Mouse (Mus musculus) midbrain, postnatal 0 days (tissue): Measurements from ENCODE around the gene Klhl33. TPM values are rescaled to one million over a fixed set of nuclear protein-coding genes. Genes with fewer than 3 reads are reported as not detected.
"Not testable (repeated sequence)": the region's sequence is repeated elsewhere in the genome, so short reads cannot be mapped to it uniquely, and the experiment has no call there.

Source experiments
- ATAC-seq: fragments of 200-750 bp; cut with Nextera tagmentation; 2 replicates; pipeline ENCODE4 v1.8.0; 2017; ENCODE audit warnings: moderate number of reproducible peaks, mild to moderate bottlenecking, moderate TSS enrichment, moderate library complexity; ENCODE audit not compliant: low FRiP score
- DNase-seq: peaks from one replicate; pipeline ENCODE4 v3.0.0-alpha.2; 2015; ENCODE audit warnings: low spot score
- H3K27ac ChIP-seq: fragments of 300-500 bp; sonication (generic); 2 replicates; pipeline ENCODE4 v1.5.1; 2014; ENCODE audit warnings: low read depth, mild to moderate bottlenecking, low read length, mixed read lengths
- H3K27me3 ChIP-seq: fragments of 300-500 bp; sonication (generic); 2 replicates; pipeline ENCODE4 v1.6.1; 2014; ENCODE audit warnings: low read length, control low read depth, mixed read lengths; ENCODE audit not compliant: insufficient read depth
- H3K36me3 ChIP-seq: fragments of 300-500 bp; sonication (generic); 2 replicates; pipeline ENCODE4 v1.6.1; 2014; ENCODE audit warnings: low read length, control low read depth, mixed read lengths; ENCODE audit not compliant: insufficient read depth
- H3K4me1 ChIP-seq: fragments of 300-500 bp; sonication (generic); 2 replicates; pipeline ENCODE4 v1.6.1; 2014; ENCODE audit warnings: mild to moderate bottlenecking, control low read depth, antibody characterized with exemption, low read length, mixed read lengths; ENCODE audit not compliant: insufficient read depth
- H3K4me2 ChIP-seq: fragments of 300-500 bp; sonication (generic); 2 replicates; pipeline ENCODE4 v1.6.1; 2014; ENCODE audit warnings: low read depth, mild to moderate bottlenecking, low read length, mixed read lengths; ENCODE audit not compliant: poor library complexity, severe bottlenecking
- H3K4me3 ChIP-seq: fragments of 300-500 bp; sonication (generic); 2 replicates; pipeline ENCODE4 v1.5.1; 2014; ENCODE audit warnings: low read depth, mild to moderate bottlenecking, low read length, moderate library complexity
- H3K9ac ChIP-seq: fragments of 300-500 bp; sonication (generic); replicated peaks from 2 replicates; pipeline ENCODE4 v1.6.1; 2014; ENCODE audit warnings: mild to moderate bottlenecking, low read length, moderate library complexity, mixed read lengths; ENCODE audit not compliant: poor library complexity, severe bottlenecking
- H3K9me3 ChIP-seq: fragments of 300-500 bp; sonication (generic); 2 replicates; pipeline ENCODE4 v1.6.1; 2016; ENCODE audit warnings: low read length, control low read depth
- CTCF ChIP-seq: IDR thresholded peaks from 2 replicates; pipeline ENCODE4 v1.5.1; 2016; ENCODE audit warnings: antibody characterized with exemption, mild to moderate bottlenecking
- WGBS: fragments of 180-500 bp; shearing (Covaris S2); extraction: QIAGEN DNeasy Blood & Tissue Kit; methylation state at CpG from one replicate; pipeline ENCODE4 v1.1.7; 2014; 5-methylcytosine and 5-hydroxymethylcytosine counted together
- polyA plus RNA-seq: library from polyadenylated mRNA; unstranded; fragments of >200 nt; fragmentation: Nextera tagmentation; extraction: Ambion mirVana; gene quantifications from 2 replicates; pipeline ENCODE4 v1.2.1, GENCODE M21; 2015
- total RNA-seq: library from RNA; depleted of rRNA; stranded (reverse); fragments of >200 nt; gene quantifications from 2 replicates; pipeline ENCODE4 v1.2.3, GENCODE M21; 2014

Klhl33 gene
- total and polyA plus RNA-seq, 2 experiments from 2014 or later: 2.4 to 5.0 TPM

DNA sequence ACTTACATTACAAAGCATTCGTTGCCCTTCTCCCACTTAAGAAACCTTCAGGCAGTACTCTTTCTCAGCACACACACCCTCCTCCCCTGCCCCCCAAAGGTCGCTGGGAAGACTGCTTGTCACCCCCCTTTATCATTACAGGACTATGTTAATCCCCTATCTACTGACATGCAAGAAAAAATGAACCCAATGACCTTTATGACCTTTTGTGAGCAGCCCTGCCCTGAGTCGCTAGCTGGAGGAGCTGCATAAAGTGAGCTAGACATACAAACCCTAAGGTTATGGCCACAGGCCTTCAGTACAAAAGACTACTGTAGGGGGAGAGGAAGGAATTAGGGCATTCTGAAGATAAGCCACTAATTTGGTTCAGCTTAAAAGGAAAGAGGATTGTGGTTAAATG is 14.0 kb upstream of the Klhl33 start:
- TF ChIP-seq CTCF: no peak
- H3K9ac ChIP-seq: no peak overlapping the region
- no peaks in the 10 kb centered on the region for H3K9me3 ChIP-seq
- H3K27me3 ChIP-seq: no peaks in the 10 kb centered on the region
- no peak overlapping the region for H3K4me3 ChIP-seq
- 75% methylated on average over 3 of the region's 3 CpGs for WGBS
- no peak overlapping the region for H3K27ac ChIP-seq
- peaks cover 33% of the 10 kb centered on the region for H3K36me3 ChIP-seq
- DNase-seq (no peak), ATAC-seq (no peak)
- H3K4me1 ChIP-seq: no peaks in the 10 kb centered on the region
- H3K4me2 ChIP-seq: no peak overlapping the region

DNA sequence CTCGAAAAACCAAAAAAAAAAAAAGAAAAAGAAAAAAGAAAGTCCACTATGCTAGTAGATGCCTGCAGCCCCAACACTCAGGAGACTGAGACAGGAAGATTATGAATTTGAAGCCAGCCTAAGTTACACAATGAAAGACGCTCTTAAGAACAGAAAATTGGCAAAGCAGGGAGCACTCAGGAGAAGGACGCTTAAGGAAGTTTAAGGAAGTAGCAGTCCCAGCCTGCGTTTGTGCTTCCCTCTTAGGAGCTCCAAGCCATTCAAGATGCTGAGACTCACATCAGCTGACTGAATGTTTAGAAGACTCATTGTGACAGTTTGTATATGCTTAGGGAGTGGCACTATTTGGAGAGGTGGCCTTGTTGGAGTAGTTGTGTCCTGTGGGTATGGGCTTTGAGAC is 10.8 kb upstream of the Klhl33 start:
- Histone ChIP-seq H3K36me3 (peaks cover 5% of the 10 kb centered on the region), H3K9ac (no peak overlapping the region), H3K4me1 (no peaks in the 10 kb centered on the region), H3K9me3 (no peaks in the 10 kb centered on the region), H3K27ac (no peak overlapping the region), H3K4me2 (no peak overlapping the region), H3K4me3 (no peak overlapping the region), H3K27me3 (no peaks in the 10 kb centered on the region)
- 83% methylated on average over 4 of the region's 4 CpGs for WGBS
- TF ChIP-seq CTCF: no peak
- ATAC-seq (no peak), DNase-seq (no peak)

DNA sequence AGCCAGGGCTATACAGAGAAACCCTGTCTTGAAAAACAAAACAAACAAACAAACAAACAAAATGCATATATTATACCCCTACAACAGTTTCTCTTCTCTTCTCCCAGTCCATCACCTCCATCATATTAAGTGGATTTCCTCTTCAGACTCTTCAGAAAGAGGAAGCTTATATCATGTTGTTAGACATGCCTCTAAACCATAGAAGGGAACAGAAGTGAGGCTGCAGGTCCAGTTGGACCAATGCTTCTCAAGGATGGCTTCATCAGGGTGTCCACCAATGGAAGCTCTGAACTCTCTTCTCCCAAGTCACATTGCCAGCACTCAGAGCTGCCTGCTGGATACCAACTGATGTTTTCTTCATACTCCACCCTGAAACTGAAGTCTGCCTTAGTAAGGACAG is 8.0 kb upstream of the Klhl33 start:
- not testable (repeated sequence) for H3K27me3 ChIP-seq, ATAC-seq, H3K27ac ChIP-seq, H3K36me3 ChIP-seq, H3K9ac ChIP-seq, H3K4me1 ChIP-seq, H3K4me2 ChIP-seq, H3K4me3 ChIP-seq, H3K9me3 ChIP-seq, DNase-seq

DNA sequence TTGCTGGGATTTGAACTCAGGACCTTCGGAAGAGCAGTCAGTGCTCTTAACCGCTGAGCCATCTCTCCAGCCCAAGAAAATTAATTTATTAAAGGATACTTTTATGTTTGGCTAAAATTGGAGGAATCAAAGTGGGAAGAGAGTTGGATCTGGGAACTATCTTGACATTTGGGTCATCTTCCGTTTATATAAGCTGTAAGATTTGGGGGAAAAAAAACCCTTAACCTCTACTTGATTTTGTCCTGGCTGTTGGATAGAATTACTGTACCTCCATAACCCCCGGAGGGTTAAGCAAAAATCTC is 7.5 kb upstream of the Klhl33 start:
- H3K36me3 ChIP-seq: no peaks in the 10 kb centered on the region

DNA sequence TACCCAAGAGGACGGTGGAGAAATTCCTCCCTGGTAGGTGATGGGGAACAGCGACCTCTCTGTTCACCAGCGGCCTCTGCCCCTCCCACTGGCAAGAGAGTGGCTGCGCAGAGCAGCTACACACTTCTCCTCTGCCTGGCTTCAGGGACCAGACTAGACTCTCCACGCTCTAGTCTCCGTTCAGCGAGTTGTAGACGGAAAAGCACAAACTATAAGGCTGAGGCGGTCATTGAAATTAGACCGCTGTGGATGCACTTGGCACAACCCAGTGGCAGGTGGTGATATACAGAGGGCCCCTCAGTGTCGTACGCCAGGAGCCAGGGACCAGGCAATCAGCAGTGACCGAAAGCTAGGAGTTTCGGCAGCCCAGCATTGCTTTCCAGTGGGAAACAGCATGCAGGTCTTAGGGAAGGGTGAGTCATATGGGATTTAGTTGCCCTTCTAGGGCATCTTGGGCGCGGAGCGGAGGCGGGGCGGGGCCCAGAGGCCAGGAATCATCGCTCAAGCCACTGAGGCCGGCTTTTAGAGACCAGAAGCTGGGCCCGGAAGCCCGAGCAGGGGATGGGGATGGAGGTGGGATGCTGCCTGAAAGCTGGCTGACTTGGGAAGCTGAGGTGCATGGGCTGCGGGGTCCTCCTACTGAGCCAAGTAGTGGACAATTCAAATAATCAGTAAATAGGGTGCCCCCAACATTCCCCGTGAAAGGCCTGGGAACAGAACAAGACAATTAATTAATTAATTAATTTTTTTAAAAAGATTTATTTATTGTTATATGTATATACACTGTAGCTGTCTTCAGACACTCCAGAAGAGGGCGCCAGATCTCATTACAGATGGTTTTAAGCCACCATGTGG is 6.9 kb upstream of the Klhl33 start:
- Histone ChIP-seq H3K9ac (peak overlapping the region; percentile 60), H3K4me2 (peak overlapping the region; percentile 64), H3K36me3 (no peaks in the 10 kb centered on the region), H3K27me3 (no peaks in the 10 kb centered on the region), H3K4me3 (peak overlapping the region; percentile 39), H3K27ac (peak overlapping the region; percentile 19), H3K4me1 (no peaks in the 10 kb centered on the region), H3K9me3 (no peaks in the 10 kb centered on the region)
- 2% methylated on average over 26 of the region's 26 CpGs for WGBS
- peak; percentile 78 for DNase-seq
- peak; percentile 87 for ATAC-seq
- TF ChIP-seq CTCF: peak; percentile 70

More for the DNA sequence above, 7.5 kb upstream of the Klhl33 start:
- ATAC-seq (no peak), DNase-seq (no peak)
- Histone ChIP-seq H3K27me3 (no peaks in the 10 kb centered on the region), H3K4me1 (no peaks in the 10 kb centered on the region), H3K4me3 (no peak overlapping the region), H3K27ac (no peak overlapping the region), H3K9ac (no peak overlapping the region), H3K4me2 (no peak overlapping the region), H3K9me3 (no peaks in the 10 kb centered on the region)
- no peak for TF ChIP-seq CTCF
- 91% methylated on average over 4 of the region's 4 CpGs for WGBS

DNA sequence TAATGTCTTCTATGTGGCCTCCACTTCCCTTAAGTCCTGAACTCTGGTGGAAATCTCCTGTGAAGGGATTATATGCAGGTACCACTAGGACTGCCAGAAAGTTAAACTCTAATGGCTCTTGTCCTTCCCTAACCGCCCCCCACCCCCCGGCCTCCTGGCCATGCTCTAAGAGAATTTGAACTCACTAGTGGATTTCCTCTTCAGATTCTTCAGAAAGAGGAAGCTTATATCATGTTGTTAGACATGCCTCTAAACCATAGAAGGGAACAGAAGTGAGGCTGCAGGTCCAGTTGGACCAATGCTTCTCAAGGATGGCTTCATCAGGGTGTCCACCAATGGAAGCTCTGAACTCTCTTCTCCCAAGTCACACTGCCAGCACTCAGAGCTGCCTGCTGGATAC is 685 bp upstream of the Klhl33 start:
- H3K9me3 ChIP-seq, H3K9ac ChIP-seq, DNase-seq, ATAC-seq, H3K27me3 ChIP-seq, H3K36me3 ChIP-seq, H3K4me3 ChIP-seq, H3K27ac ChIP-seq, H3K4me1 ChIP-seq, H3K4me2 ChIP-seq: not testable (repeated sequence)
- 88% methylated on average over 2 of the region's 2 CpGs for WGBS
